Mouse (Mus musculus) liver, embryonic 15.5 days (tissue): ENCODE measurements at regions not wholly inside any gene's neighbourhood (a gene's known extent, or its start where the extent isn't known, plus 50 kb on each side); places are given as distances from the start of the nearest gene placed in this dataset.

Experiments
- ATAC-seq: fragments of 200-750 bp; cut with Nextera tagmentation; 2 replicates; pipeline ENCODE4 v1.8.0; 2017; ENCODE audit warnings: moderate number of reproducible peaks, mild to moderate bottlenecking, moderate library complexity; ENCODE audit not compliant: insufficient read depth
- H3K27ac ChIP-seq: fragments of 300-500 bp; sonication (generic); replicated peaks from 2 replicates; pipeline ENCODE4 v1.5.1; 2015; ENCODE audit warnings: mild to moderate bottlenecking, inconsistent platforms
- H3K27me3 ChIP-seq: fragments of 300-500 bp; sonication (generic); 2 replicates; pipeline ENCODE4 v1.6.1; 2015; ENCODE audit warnings: mild to moderate bottlenecking, inconsistent platforms
- H3K36me3 ChIP-seq: fragments of 300-500 bp; sonication (generic); replicated peaks from 2 replicates; pipeline ENCODE4 v1.6.1; 2015; ENCODE audit warnings: moderate library complexity, mild to moderate bottlenecking, inconsistent platforms
- H3K4me1 ChIP-seq: fragments of 300-500 bp; sonication (generic); replicated peaks from 2 replicates; pipeline ENCODE4 v1.6.1; 2015; ENCODE audit warnings: inconsistent platforms
- H3K4me2 ChIP-seq: fragments of 300-500 bp; sonication (generic); 2 replicates; pipeline ENCODE4 v1.6.1; 2015; ENCODE audit warnings: moderate library complexity, mild to moderate bottlenecking, inconsistent platforms
- H3K4me3 ChIP-seq: fragments of 300-500 bp; sonication (generic); replicated peaks from 2 replicates; pipeline ENCODE4 v1.5.1; 2015; ENCODE audit warnings: mild to moderate bottlenecking, inconsistent platforms
- H3K9ac ChIP-seq: fragments of 300-500 bp; sonication (generic); 2 replicates; pipeline ENCODE4 v1.6.1; 2015; ENCODE audit warnings: moderate library complexity, mild to moderate bottlenecking, inconsistent platforms
- H3K9me3 ChIP-seq: fragments of 300-500 bp; sonication (generic); replicated peaks from 2 replicates; pipeline ENCODE4 v1.6.1; 2016; ENCODE audit warnings: inconsistent platforms
- WGBS: fragments of 180-500 bp; shearing (Covaris S2); methylation state at CpG from one replicate; pipeline ENCODE4 v1.1.7; 2015; ENCODE audit warnings: mixed read lengths; ENCODE audit not compliant: insufficient replicate concordance; 5-methylcytosine and 5-hydroxymethylcytosine counted together

GRCm38 (mm10) chr13:55962254-55962866, 126.4 kb upstream of the Pitx1 start:
- no peak for ATAC-seq
- no peaks in the 10 kb centered on the region for H3K36me3 ChIP-seq
- H3K9me3 ChIP-seq = no peaks in the 10 kb centered on the region
- H3K27ac ChIP-seq = no peak overlapping the region
- no peak overlapping the region for H3K4me2 ChIP-seq
- H3K9ac ChIP-seq = no peak overlapping the region
- peaks cover 42% of the 10 kb centered on the region for H3K27me3 ChIP-seq
- H3K4me3 ChIP-seq = no peak overlapping the region
- H3K4me1 ChIP-seq = no peaks in the 10 kb centered on the region
- WGBS = 33% methylated on average over 18 of the region's 18 CpGs

GRCm38 (mm10) chr13:55954346-55954745, 118.4 kb upstream of the Pitx1 start:
- Histone ChIP-seq H3K4me2 (no peak overlapping the region), H3K27ac (no peak overlapping the region), H3K36me3 (no peaks in the 10 kb centered on the region), H3K4me1 (no peaks in the 10 kb centered on the region), H3K27me3 (peaks cover 6% of the 10 kb centered on the region; the same call in 1 of the 2 replicates), H3K9ac (no peak overlapping the region), H3K4me3 (no peak overlapping the region), H3K9me3 (no peaks in the 10 kb centered on the region)
- no peak for ATAC-seq
- 46% methylated on average over 6 of the region's 6 CpGs for WGBS

- H3K4me3 ChIP-seq = no peak overlapping the region
- no peaks in the 10 kb centered on the region for H3K36me3 ChIP-seq
- no peak for ATAC-seq
- H3K9ac ChIP-seq = no peak overlapping the region
- H3K27me3 ChIP-seq = peaks cover 6% of the 10 kb centered on the region; the same call in 1 of the 2 replicates
- H3K4me2 ChIP-seq = no peak overlapping the region
- WGBS = 85% methylated on average over 2 of the region's 2 CpGs
- no peak overlapping the region for H3K27ac ChIP-seq
- no peaks in the 10 kb centered on the region for H3K4me1 ChIP-seq
- no peaks in the 10 kb centered on the region for H3K9me3 ChIP-seq
Measured at GRCm38 (mm10) chr13:55953426-55953825, 117.4 kb upstream of the Pitx1 start.

DNA sequence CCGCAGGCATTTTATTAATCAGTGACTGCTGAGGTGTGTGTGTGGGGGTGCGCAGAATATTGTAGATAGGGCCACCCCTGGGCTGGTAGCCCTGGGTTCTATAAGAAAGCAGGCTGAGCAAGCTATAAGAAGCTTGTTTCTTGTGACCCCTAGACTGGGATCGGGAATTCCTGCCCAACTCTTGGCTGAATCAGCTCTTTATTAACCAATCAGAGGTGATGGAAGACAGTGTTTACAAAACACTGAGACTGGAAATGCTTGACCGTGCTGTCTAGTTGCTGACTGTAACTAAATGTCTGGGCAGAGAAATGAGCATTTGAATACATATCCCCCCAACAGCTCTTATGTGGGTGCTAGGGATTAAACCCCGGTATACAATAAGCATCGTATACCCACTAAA, 114.8 kb upstream of the Pitx1 start:
- H3K4me1 ChIP-seq = no peaks in the 10 kb centered on the region
- H3K9ac ChIP-seq = no peak overlapping the region
- no peaks in the 10 kb centered on the region for H3K36me3 ChIP-seq
- no peaks in the 10 kb centered on the region for H3K9me3 ChIP-seq
- H3K4me2 ChIP-seq = no peak overlapping the region
- 69% methylated on average over 6 of the region's 6 CpGs for WGBS
- ATAC-seq = no peak
- peaks cover 2% of the 10 kb centered on the region; the same call in 1 of the 2 replicates for H3K27me3 ChIP-seq
- H3K4me3 ChIP-seq = no peak overlapping the region
- H3K27ac ChIP-seq = no peak overlapping the region

- H3K4me3 ChIP-seq = no peak overlapping the region
- no peak overlapping the region for H3K4me2 ChIP-seq
- no peaks in the 10 kb centered on the region for H3K27me3 ChIP-seq
- no peak for ATAC-seq
- H3K36me3 ChIP-seq = no peaks in the 10 kb centered on the region
- no peaks in the 10 kb centered on the region for H3K4me1 ChIP-seq
- H3K9ac ChIP-seq = no peak overlapping the region
- WGBS = 63% methylated on average over 9 of the region's 9 CpGs
- H3K9me3 ChIP-seq = no peaks in the 10 kb centered on the region
- no peak overlapping the region for H3K27ac ChIP-seq
Measured at GRCm38 (mm10) chr13:55948591-55948990, 112.6 kb upstream of the Pitx1 start.

- Histone ChIP-seq H3K4me3 (no peak overlapping the region), H3K9me3 (no peaks in the 10 kb centered on the region), H3K4me1 (no peaks in the 10 kb centered on the region), H3K36me3 (no peaks in the 10 kb centered on the region), H3K4me2 (no peak overlapping the region), H3K27me3 (no peaks in the 10 kb centered on the region), H3K27ac (no peak overlapping the region), H3K9ac (no peak overlapping the region)
- WGBS = 30% methylated on average over 2 of the region's 2 CpGs
- ATAC-seq = no peak
Measured at GRCm38 (mm10) chr13:55948144-55948543, 112.2 kb upstream of the Pitx1 start.

DNA sequence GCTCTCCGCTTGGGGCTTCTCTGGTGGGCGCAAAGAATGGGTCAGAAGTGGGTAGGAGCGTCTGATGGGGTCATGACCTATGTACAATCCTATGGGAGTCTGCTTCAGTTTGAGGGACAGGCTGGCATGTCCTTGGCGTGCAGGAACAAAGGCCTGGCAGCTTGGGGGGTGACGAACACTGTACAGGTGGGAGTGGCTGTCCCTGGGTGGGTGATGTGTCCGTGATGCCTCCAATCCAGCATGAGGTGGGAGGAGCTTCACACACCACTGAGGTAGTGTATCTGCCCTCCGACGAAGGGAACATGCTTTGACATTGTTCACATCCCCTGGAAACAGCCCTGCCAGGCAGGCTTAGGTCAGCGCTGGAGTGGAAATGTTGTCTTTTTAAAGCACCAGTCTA, 101.4 kb upstream of the Pitx1 start:
- Histone ChIP-seq H3K36me3 (no peaks in the 10 kb centered on the region), H3K27ac (no peak overlapping the region), H3K27me3 (no peaks in the 10 kb centered on the region), H3K4me3 (no peak overlapping the region), H3K4me1 (no peaks in the 10 kb centered on the region), H3K9me3 (no peaks in the 10 kb centered on the region), H3K4me2 (no peak overlapping the region), H3K9ac (no peak overlapping the region)
- 71% methylated on average over 9 of the region's 9 CpGs for WGBS
- no peak for ATAC-seq

DNA sequence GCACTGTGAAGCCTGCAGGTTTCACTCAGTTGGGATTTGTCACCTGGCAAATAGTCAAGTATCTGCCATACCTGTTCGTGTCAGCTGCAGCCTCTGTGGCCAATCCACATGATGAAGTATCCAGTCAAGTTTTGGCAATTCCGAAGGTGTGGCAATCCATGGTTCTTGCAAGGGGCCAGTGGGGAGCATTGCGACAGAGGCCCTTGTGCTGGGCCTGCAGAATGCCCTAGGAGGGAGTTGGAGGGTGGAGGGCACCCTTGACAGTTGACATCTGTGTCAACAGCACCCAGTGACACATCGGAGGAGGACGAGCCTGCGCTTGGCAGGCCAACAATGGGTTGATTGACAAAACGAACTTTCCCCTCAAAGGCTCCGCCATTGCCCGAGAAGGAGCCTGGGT, 101.0 kb upstream of the Pitx1 start:
- whole genome bisulfite sequencing = 70% methylated on average over 9 of the region's 9 CpGs
- Histone ChIP-seq H3K4me1 (no peaks in the 10 kb centered on the region), H3K9ac (no peak overlapping the region), H3K36me3 (no peaks in the 10 kb centered on the region), H3K27me3 (no peaks in the 10 kb centered on the region), H3K27ac (no peak overlapping the region), H3K4me2 (no peak overlapping the region), H3K4me3 (no peak overlapping the region), H3K9me3 (no peaks in the 10 kb centered on the region)
- no peak for ATAC-seq

- H3K4me3 ChIP-seq = no peak overlapping the region
- no peaks in the 10 kb centered on the region for H3K4me1 ChIP-seq
- H3K9ac ChIP-seq = no peak overlapping the region
- no peaks in the 10 kb centered on the region for H3K27me3 ChIP-seq
- no peak overlapping the region for H3K4me2 ChIP-seq
- ATAC-seq = no peak
- H3K36me3 ChIP-seq = no peaks in the 10 kb centered on the region
- H3K27ac ChIP-seq = no peak overlapping the region
- WGBS = 58% methylated on average over 11 of the region's 11 CpGs
- no peaks in the 10 kb centered on the region for H3K9me3 ChIP-seq
Measured at GRCm38 (mm10) chr13:55930637-55931036, 94.6 kb upstream of the Pitx1 start.

GRCm38 (mm10) chr13:55929814-55930213, 93.8 kb upstream of the Pitx1 start:
- Histone ChIP-seq H3K4me2 (no peak overlapping the region), H3K9ac (no peak overlapping the region), H3K27ac (no peak overlapping the region), H3K27me3 (no peaks in the 10 kb centered on the region), H3K4me1 (no peaks in the 10 kb centered on the region), H3K9me3 (no peaks in the 10 kb centered on the region), H3K36me3 (no peaks in the 10 kb centered on the region), H3K4me3 (no peak overlapping the region)
- WGBS = 57% methylated on average over 6 of the region's 6 CpGs
- no peak for ATAC-seq

DNA sequence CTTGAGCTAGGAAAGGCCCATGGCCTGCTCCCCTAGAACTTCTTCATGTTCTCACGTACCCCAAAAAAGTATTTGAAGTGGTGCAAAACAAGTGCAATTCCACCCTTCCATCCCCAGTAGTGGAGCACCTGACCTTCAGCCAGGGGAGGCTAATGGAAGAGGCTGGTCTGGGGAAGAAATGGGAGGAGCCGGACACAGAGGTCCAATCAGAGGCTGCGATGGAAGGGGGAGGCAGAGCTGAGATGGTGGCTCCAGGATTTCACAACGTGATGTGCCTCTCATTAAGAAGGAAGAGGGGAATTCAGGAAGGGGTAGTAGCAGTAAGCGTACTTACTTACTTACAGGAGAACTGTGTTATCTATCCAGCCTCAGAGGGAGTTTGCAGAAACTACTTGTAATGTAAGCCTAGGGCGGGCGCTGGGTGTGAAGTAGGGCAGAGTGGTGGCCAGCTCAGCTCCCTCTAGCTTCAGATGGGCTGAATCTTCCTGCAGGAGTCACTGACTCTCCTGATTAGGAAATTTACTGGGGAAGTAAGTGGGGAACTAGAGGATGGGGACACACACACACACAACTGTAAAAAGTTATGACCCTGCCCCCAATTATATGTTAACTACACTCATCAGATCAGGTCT, 87.6 kb upstream of the Pitx1 start:
- Histone ChIP-seq H3K9me3 (no peaks in the 10 kb centered on the region), H3K4me3 (no peak overlapping the region), H3K4me2 (no peak overlapping the region), H3K36me3 (no peaks in the 10 kb centered on the region), H3K27me3 (peaks cover 12% of the 10 kb centered on the region), H3K9ac (no peak overlapping the region), H3K4me1 (0 out of 2 replicates have a peak, but pooled peaks cover 4% of the 10 kb centered on the region), H3K27ac (no peak overlapping the region)
- ATAC-seq = no peak
- 14% methylated on average over 7 of the region's 7 CpGs for WGBS

DNA sequence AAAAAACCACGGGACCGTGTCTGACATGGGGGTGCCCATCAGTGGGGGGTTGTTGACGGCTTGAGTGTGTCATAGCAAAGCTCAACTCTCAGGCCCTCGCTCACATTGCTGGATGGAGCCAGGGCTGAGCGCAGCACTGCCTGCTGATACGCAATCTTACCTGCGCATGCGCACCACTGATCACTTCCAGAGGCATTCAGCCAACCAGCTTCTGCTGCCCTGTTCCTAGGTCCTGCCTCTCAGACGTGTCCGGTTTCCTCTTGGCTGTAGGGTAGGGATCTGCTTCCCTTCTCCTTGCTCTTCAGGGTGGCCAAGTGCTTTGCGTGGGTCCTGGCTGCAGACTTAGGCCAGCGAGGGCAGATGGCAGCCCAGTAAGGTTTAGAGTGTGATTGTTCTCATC, 81.3 kb upstream of the Pitx1 start:
- WGBS = 71% methylated on average over 12 of the region's 12 CpGs
- Histone ChIP-seq H3K9ac (no peak overlapping the region), H3K27me3 (peaks cover 5% of the 10 kb centered on the region; the same call in 1 of the 2 replicates), H3K4me2 (no peak overlapping the region), H3K4me3 (no peak overlapping the region), H3K27ac (no peak overlapping the region), H3K4me1 (no peaks in the 10 kb centered on the region), H3K9me3 (no peaks in the 10 kb centered on the region), H3K36me3 (no peaks in the 10 kb centered on the region)
- no peak for ATAC-seq
